29 mouse cellular contexts compared by ENCODE assay signal in genomic region chr1:171796185-171796584, GRCm38 (mm10). TPM values are rescaled to one million over a fixed set of nuclear protein-coding genes. Genes with fewer than 3 reads are reported as not detected.
DNase-seq lines count a peak whose midpoint lies in the region; ATAC-seq and TF ChIP-seq lines count a peak whose summit lies in the region.
"Had no signal": no experiment of that assay in that cellular context is flagged by ENCODE, and none has a peak within 500 bp of the region (broad histone marks: within the 10 kb centered on the region; RNA-seq: fewer than 3 reads in every experiment).

No protein-coding gene starts in this region.

- H3K9ac ChIP-seq in MEL (ENCODE audit: control insufficient read depth, low read depth, low read length, poor library complexity, severe bottlenecking), result no peak overlapping the region
- H3K9ac ChIP-seq in liver, embryonic 11.5 days (ENCODE audit: low read depth, low read length), result no peak overlapping the region
- H3K9ac ChIP-seq: embryonic facial prominence, embryonic 13.5 days; forebrain, embryonic 13.5 days; heart, embryonic 15.5 days; hindbrain, embryonic 13.5 days had no signal

- peaks cover 7 to 27% of the 10 kb centered on the region in 2 experiments for H3K4me1 ChIP-seq in MEL (ENCODE audit: control insufficient read depth in 1 of 2, insufficient read depth in 2 of 2, low read length in 2 of 2)
- H3K4me1 ChIP-seq in liver, embryonic 11.5 days (replicated peaks; ENCODE audit: control insufficient read depth, insufficient read depth, low read length), result no peaks in the 10 kb centered on the region
- H3K4me1 ChIP-seq: embryonic facial prominence, embryonic 13.5 days; forebrain, embryonic 10.5 days; forebrain, embryonic 13.5 days; heart, embryonic 15.5 days; hindbrain, embryonic 10.5 days; hindbrain, embryonic 13.5 days had no signal

- no peak for ATAC-seq in liver, embryonic 11.5 days (replicated peaks; ENCODE audit: low FRiP score)
- ATAC-seq: forebrain, embryonic 13.5 days; forebrain, embryonic 16.5 days; hindbrain, embryonic 16.5 days; inflammation-experienced regulatory T-cells, adult 6 months; intestine, embryonic 16.5 days had no signal

- H3K4me2 ChIP-seq in liver, embryonic 11.5 days, result no peak overlapping the region
- H3K4me2 ChIP-seq: embryonic facial prominence, embryonic 13.5 days; forebrain, embryonic 13.5 days; heart, embryonic 11.5 days; heart, embryonic 15.5 days; hindbrain, embryonic 13.5 days had no signal

- peak; percentile 42 for DNase-seq in CD4-positive helper T cell, adult 2 months (ENCODE audit: low read depth, low spot score)
- DNase-seq in MEL (ENCODE audit: low read depth, low spot score), result peak; percentile 27
- DNase-seq in induced T-regulatory cell, adult 2 months (ENCODE audit: low read depth), result peak; percentile 52
- DNase-seq in liver, embryonic 11.5 days (ENCODE audit: low spot score), result no peak
- no peak for DNase-seq in embryo, embryonic 10 days (ENCODE audit: low spot score)
- DNase-seq in testis, postnatal 14 days (ENCODE audit: low spot score), result no peak
- DNase-seq: adrenal gland, adult 2 months; adrenal gland, postnatal 14 days; cerebellum, adult 11-12 months; cerebellum, adult 8-10 months; cerebellum, postnatal 10 days; cerebellum, postnatal 36 days; gastrocnemius, postnatal 10 days; gastrocnemius, postnatal 36 days; heart, postnatal 10 days; heart, postnatal 36 days had no signal

- no peaks in the 10 kb centered on the region for H3K27me3 ChIP-seq in MEL (ENCODE audit: control insufficient read depth in 1 of 2, insufficient read depth in 2 of 2, low read length in 2 of 2)
- no peaks in the 10 kb centered on the region for H3K27me3 ChIP-seq in liver, embryonic 11.5 days (replicated peaks; ENCODE audit: control insufficient read depth, insufficient read depth, low read length)
- H3K27me3 ChIP-seq: embryonic facial prominence, embryonic 13.5 days; forebrain, embryonic 13.5 days; heart, embryonic 15.5 days; hindbrain, embryonic 13.5 days had no signal

- TF ChIP-seq EP300 in MEL (IDR thresholded peaks at IDR 0.05; ENCODE audit: low read depth in 1 of 2, low read length in 2 of 2), result 0 out of 4 replicates have a peak, but pooled peaks of 1 of the 2 experiments have one; percentile 21

- H3K4me3 ChIP-seq in MEL (ENCODE audit: control insufficient read depth in 1 of 2, insufficient read depth in 1 of 2, low read depth in 2 of 2, low read length in 2 of 2), result no peak overlapping the region
- H3K4me3 ChIP-seq in liver, embryonic 11.5 days (ENCODE audit: low read depth, low read length), result no peak overlapping the region
- H3K4me3 ChIP-seq: embryonic facial prominence, embryonic 13.5 days; forebrain, embryonic 10.5 days; forebrain, embryonic 13.5 days; heart, embryonic 15.5 days; hindbrain, embryonic 10.5 days; hindbrain, embryonic 13.5 days had no signal

- 34% methylated on average over 2 of the region's 2 CpGs for WGBS in liver, embryonic 11.5 days

- TF ChIP-seq RAD21 in MEL (IDR thresholded peaks at IDR 0.05; ENCODE audit: low read depth, low read length), result no peak

- no peaks in the 10 kb centered on the region for H3K79me2 ChIP-seq in MEL (ENCODE audit: control insufficient read depth, insufficient read depth, low read length, poor library complexity)

- no peak overlapping the region for H3K27ac ChIP-seq in MEL (ENCODE audit: control insufficient read depth, low read depth, low read length)
- no peak overlapping the region for H3K27ac ChIP-seq in liver, embryonic 11.5 days (ENCODE audit: low read depth, low read length)
- H3K27ac ChIP-seq: embryonic facial prominence, embryonic 13.5 days; forebrain, embryonic 10.5 days; forebrain, embryonic 13.5 days; heart, embryonic 15.5 days; hindbrain, embryonic 10.5 days; hindbrain, embryonic 13.5 days had no signal

- TF ChIP-seq POLR2A in MEL (IDR thresholded peaks at IDR 0.05; ENCODE audit: control insufficient read depth in 1 of 2, insufficient read depth in 1 of 2, low read depth in 1 of 2, low read length in 2 of 2, poor library complexity in 1 of 2), result no peak

- TF ChIP-seq CTCF in MEL (IDR thresholded peaks at IDR 0.05 in 2 of 3, conservative IDR thresholded peaks at IDR 0.05 in 1 of 3; ENCODE audit: control insufficient read depth in 1 of 3, insufficient read depth in 1 of 3, low read depth in 2 of 3, low read length in 3 of 3, poor library complexity in 1 of 3, severe bottlenecking in 1 of 3), result no peak

- H3K36me3 ChIP-seq in MEL (ENCODE audit: control insufficient read depth in 1 of 2, insufficient read depth in 2 of 2, low read length in 2 of 2), result peaks cover 0 to 26% of the 10 kb centered on the region in 2 experiments; a peak in 2 of 4 replicates
- H3K36me3 ChIP-seq in liver, embryonic 11.5 days (ENCODE audit: control insufficient read depth, insufficient read depth, low read length), result no peaks in the 10 kb centered on the region
- H3K36me3 ChIP-seq: embryonic facial prominence, embryonic 13.5 days; forebrain, embryonic 10.5 days; heart, embryonic 15.5 days; hindbrain, embryonic 10.5 days; hindbrain, embryonic 13.5 days had no signal

- no peaks in the 10 kb centered on the region for H3K9me3 ChIP-seq in MEL (replicated peaks; ENCODE audit: insufficient read depth, low read length)
- no peaks in the 10 kb centered on the region for H3K9me3 ChIP-seq in liver, embryonic 11.5 days (ENCODE audit: control insufficient read depth, low read length)
- H3K9me3 ChIP-seq: embryonic facial prominence, embryonic 13.5 days; forebrain, embryonic 10.5 days; forebrain, embryonic 13.5 days; heart, embryonic 15.5 days; hindbrain, embryonic 10.5 days; hindbrain, embryonic 13.5 days had no signal

TF ChIP-seq in MEL, 35 proteins besides CTCF, POLR2A, EP300 and RAD21:
- peak; percentile 69 for TF ChIP-seq RCOR1 (IDR thresholded peaks at IDR 0.05; ENCODE audit: low read depth, low read length)
- no peak for TF ChIP-seq MAX (IDR thresholded peaks at IDR 0.05; ENCODE audit: low read length)

RNA-seq across cellular contexts. Expression of gene Slamf1, which starts 29.3 kb away (rescaled TPM):
- total RNA-seq in MEL (2012; rRNA removed), result 0.72 and 0.73 TPM in 2 replicates
- 1 to 10 TPM in 1 of 2 experiments, not detected in 1; 1.3 TPM for polyA plus RNA-seq in MEL (2012; ENCODE audit: insufficient read depth in 1 of 2, insufficient read length in 2 of 2, low read depth in 1 of 2, low replicate concordance in 2 of 2, missing spikeins in 1 of 2)
- 1.4 and 2.0 TPM in 2 replicates for polyA plus RNA-seq in liver, embryonic 11.5 days (2014; fragmentation: Nextera tagmentation; extraction: Ambion mirVana)
- total RNA-seq: adrenal gland, adult 2 months; granulocyte monocyte progenitor cell, adult 5-6 weeks had no signal
- polyA plus RNA-seq: C2C12 had no signal

RNA-seq across cellular contexts. Expression of gene Cd84, which starts 43.3 kb away (rescaled TPM):
- 6.8 and 7.7 TPM in 2 replicates for total RNA-seq in MEL (2012; rRNA removed)
- polyA plus RNA-seq in MEL (2012; ENCODE audit: insufficient read depth in 1 of 2, insufficient read length in 2 of 2, low read depth in 1 of 2, low replicate concordance in 2 of 2, missing spikeins in 1 of 2), result 10 to 100 TPM in 1 of 2 experiments, not detected in 1; 10.4 TPM
- polyA plus RNA-seq in liver, embryonic 11.5 days (2014; fragmentation: Nextera tagmentation; extraction: Ambion mirVana), result 4.3 and 4.6 TPM in 2 replicates
- polyA plus RNA-seq: C2C12 had no signal

Comparison
In these comparisons a context has a peak if more than half of its experiments do, and no peak if none do; other contexts are left out.
1. DNase-seq: peak in CD4-positive helper T cell, adult 2 months (single experiment), MEL (single experiment) and induced T-regulatory cell, adult 2 months (single experiment); none in liver, embryonic 11.5 days (single experiment), embryo, embryonic 10 days (single experiment) and testis, postnatal 14 days (single experiment).